Mouse (Mus musculus) limb, embryonic 13.5 days (tissue): ENCODE data around the gene Stoml2. TPM values are rescaled to one million over a fixed set of nuclear protein-coding genes. Genes with fewer than 3 reads are reported as not detected.
A peak's percentile ranks its signal among the peaks of the same experiment; 100 is the strongest.
"Not testable (repeated sequence)": the region's sequence is repeated elsewhere in the genome, so short reads cannot be mapped to it uniquely, and the experiment has no call there.

Experiments
- ATAC-seq: fragments of 200-750 bp; cut with Nextera tagmentation; 2 replicates; pipeline ENCODE4 v1.8.0; 2017; ENCODE audit warnings: low read depth, moderate number of reproducible peaks, moderate TSS enrichment; ENCODE audit not compliant: low FRiP score
- H3K27ac ChIP-seq: fragments of 300-500 bp; sonication (generic); 2 replicates; pipeline ENCODE4 v1.5.1; 2015; ENCODE audit warnings: inconsistent platforms, mild to moderate bottlenecking, moderate library complexity
- H3K27me3 ChIP-seq: fragments of 300-500 bp; sonication (generic); 2 replicates; pipeline ENCODE4 v1.6.1; 2015; ENCODE audit warnings: mild to moderate bottlenecking, inconsistent platforms
- H3K36me3 ChIP-seq: fragments of 300-500 bp; sonication (generic); 2 replicates; pipeline ENCODE4 v1.6.1; 2015; ENCODE audit warnings: inconsistent platforms, mild to moderate bottlenecking, moderate library complexity
- H3K4me1 ChIP-seq: fragments of 300-500 bp; sonication (generic); 2 replicates; pipeline ENCODE4 v1.6.1; 2015; ENCODE audit warnings: inconsistent platforms
- H3K4me2 ChIP-seq: fragments of 300-500 bp; sonication (generic); replicated peaks from 2 replicates; pipeline ENCODE4 v1.6.1; 2015; ENCODE audit warnings: inconsistent platforms, mild to moderate bottlenecking, moderate library complexity
- H3K4me3 ChIP-seq: fragments of 300-500 bp; sonication (generic); 2 replicates; pipeline ENCODE4 v1.5.1; 2015; ENCODE audit warnings: moderate library complexity, mild to moderate bottlenecking, inconsistent platforms
- H3K9ac ChIP-seq: fragments of 300-500 bp; sonication (generic); 2 replicates; pipeline ENCODE4 v1.6.1; 2015; ENCODE audit warnings: mild to moderate bottlenecking, inconsistent platforms
- H3K9me3 ChIP-seq: fragments of 300-500 bp; sonication (generic); 2 replicates; pipeline ENCODE4 v1.6.1; 2016; ENCODE audit warnings: inconsistent platforms
- WGBS: fragments of 180-500 bp; shearing (Covaris S2); methylation state at CpG from one replicate; pipeline ENCODE4 v1.1.7; 2015; 5-methylcytosine and 5-hydroxymethylcytosine counted together
- polyA plus RNA-seq: library from polyadenylated mRNA; unstranded; fragments of >200 nt; fragmentation: Nextera tagmentation; extraction: Ambion mirVana; gene quantifications from 2 replicates; pipeline ENCODE4 v1.2.1, GENCODE M21; 2015

The Stoml2 gene
- polyA plus RNA-seq, 1 experiment from 2014 or later, result 343 TPM

DNA sequence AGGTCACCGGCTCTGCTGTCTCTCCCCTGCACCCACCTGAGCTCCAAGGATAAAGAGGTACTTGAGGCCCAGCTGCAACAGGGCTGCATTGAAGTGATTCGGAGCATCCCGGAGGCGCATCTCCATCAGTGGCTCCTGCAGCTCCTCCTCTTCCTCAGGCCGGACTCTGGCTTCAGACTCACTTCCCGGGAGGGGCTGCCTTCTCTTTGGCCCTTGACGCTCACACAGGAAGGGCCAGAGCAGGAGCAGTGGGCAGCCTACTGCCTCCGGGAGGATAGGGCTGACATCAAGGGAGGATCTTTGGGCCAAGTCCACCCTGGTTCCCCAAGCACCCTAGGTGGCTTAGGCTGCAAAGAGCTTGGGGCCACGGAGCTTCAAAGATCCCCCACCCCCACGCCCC lies 12.3 kb downstream of the Stoml2 start:
- 91% methylated on average over 10 of the region's 10 CpGs for WGBS
- no peak overlapping the region for H3K9ac ChIP-seq
- no peak overlapping the region for H3K27ac ChIP-seq
- no peak for ATAC-seq
- no peak overlapping the region for H3K4me2 ChIP-seq
- peaks cover 75% of the 10 kb centered on the region for H3K36me3 ChIP-seq
- no peaks in the 10 kb centered on the region for H3K27me3 ChIP-seq
- H3K4me3 ChIP-seq, result no peak overlapping the region
- no peaks in the 10 kb centered on the region; the same call in 1 of the 2 replicates for H3K4me1 ChIP-seq
- no peaks in the 10 kb centered on the region for H3K9me3 ChIP-seq

DNA sequence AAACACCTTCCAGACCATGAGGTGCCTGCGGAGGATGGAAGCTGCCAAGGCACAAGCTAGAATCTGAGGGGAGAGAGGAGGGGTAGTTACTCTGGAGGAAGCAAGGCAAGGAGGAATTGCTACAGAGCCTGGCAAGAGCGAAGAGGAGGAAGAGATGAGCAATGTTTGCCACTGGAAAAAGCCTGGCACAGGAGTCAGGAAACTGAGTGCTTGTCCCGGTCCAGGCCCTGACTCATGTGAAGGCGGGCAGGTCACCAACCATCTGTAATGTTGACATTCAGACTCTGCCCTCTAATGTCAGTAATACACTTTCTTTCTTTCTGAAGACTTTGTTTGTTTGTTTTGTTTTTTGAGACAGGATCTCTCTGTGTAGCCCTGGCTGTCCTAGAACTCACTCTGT lies 13.4 kb downstream of the Stoml2 start:
- no peak overlapping the region for H3K9ac ChIP-seq
- no peak for ATAC-seq
- H3K4me1 ChIP-seq, result no peaks in the 10 kb centered on the region
- peaks cover 65% of the 10 kb centered on the region for H3K36me3 ChIP-seq
- H3K27ac ChIP-seq, result no peak overlapping the region
- H3K27me3 ChIP-seq, result no peaks in the 10 kb centered on the region
- H3K4me2 ChIP-seq, result no peak overlapping the region
- no peak overlapping the region for H3K4me3 ChIP-seq
- WGBS, result 88% methylated on average over 4 of the region's 4 CpGs
- no peaks in the 10 kb centered on the region for H3K9me3 ChIP-seq

DNA sequence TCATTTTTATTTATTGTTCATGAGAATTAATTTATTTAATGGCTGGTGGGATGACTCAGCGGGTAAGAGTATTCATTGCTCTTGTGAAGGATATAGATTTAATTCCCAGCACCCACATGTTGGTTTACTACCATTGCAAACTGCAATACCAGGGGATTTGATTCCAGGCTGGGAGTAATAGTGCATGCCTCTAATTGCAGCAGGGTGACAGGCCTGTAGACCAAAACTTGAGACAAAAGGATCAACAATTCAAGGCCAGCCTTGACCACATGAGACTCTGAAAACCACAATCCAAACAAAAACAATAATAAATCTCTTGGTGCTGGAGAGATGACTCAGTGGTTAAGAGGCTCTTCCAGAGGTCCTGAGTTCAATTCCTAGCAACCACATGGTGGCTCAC lies 19.4 kb downstream of the Stoml2 start:
- H3K4me3 ChIP-seq, result no peak overlapping the region
- no peak overlapping the region for H3K27ac ChIP-seq
- no peaks in the 10 kb centered on the region for H3K9me3 ChIP-seq
- WGBS, result 96% methylated on average over 1 of the region's 1 CpGs
- H3K4me1 ChIP-seq, result peaks cover 14% of the 10 kb centered on the region; the same call in 1 of the 2 replicates
- no peaks in the 10 kb centered on the region for H3K27me3 ChIP-seq
- no peak for ATAC-seq
- H3K36me3 ChIP-seq, result peaks cover 5% of the 10 kb centered on the region
- no peak overlapping the region for H3K4me2 ChIP-seq
- H3K9ac ChIP-seq, result no peak overlapping the region

DNA sequence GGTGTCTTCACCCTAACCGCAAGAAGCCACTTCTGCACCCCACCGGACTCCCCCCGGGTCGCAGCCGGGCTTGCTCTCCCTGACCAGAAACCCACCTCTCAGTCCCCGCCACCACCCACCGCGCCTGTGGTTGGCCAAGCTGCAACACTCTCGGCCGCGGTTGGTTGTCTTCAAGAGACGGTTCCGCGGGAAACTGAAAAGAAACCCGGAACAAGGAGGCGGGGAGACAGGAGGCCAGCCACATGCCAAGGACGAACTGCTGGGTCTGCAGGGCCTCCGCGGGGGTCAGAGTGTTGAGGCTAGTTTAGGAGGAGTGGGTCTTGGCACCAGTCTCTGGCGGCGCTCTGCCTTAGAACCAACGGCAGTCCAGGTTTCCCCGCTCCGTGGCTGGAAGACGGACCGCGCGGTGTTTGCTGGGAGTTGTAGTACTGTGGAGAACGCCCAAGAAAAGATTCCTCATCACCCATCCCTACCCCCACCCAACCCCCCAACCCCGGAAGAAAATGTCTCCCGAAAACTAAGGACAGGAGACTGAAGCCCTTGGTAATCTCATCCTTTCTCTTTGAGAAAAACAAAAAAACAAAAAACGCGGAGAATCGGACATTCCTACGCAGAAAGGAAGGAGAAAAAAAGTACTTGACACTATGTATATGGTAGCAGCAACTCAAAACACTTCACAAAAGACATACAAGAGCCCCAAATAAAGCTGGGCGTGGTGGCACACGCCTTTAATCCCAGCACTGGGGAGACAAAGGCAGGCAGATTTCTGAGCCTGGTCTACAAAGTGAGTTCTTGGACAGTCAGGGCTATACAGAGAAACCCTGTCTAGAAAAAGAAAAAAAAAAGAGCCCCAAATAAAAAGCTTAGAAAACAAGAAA lies 21.1 kb downstream of the Stoml2 start, which contains the start of gene Fancg:
Gene Fancg (minus strand): TSS at position 346 of the 878 bp plus-strand sequence.
- Histone ChIP-seq H3K27me3 (no peaks in the 10 kb centered on the region), H3K4me3 (peak within 1 kb of the TSS; percentile 72), H3K9me3 (no peaks in the 10 kb centered on the region), H3K4me1 (peaks cover 14% of the 10 kb centered on the region; the same call in 1 of the 2 replicates), H3K9ac (peak within 1 kb of the TSS; percentile 73), H3K27ac (no peak within 1 kb of the TSS; the same call in 1 of the 2 replicates), H3K36me3 (peaks cover 8% of the 10 kb centered on the region), H3K4me2 (peak within 1 kb of the TSS; percentile 81)
- under 1% methylated on average over 37 of the region's 37 CpGs for WGBS
- peak; percentile 95 for ATAC-seq

DNA sequence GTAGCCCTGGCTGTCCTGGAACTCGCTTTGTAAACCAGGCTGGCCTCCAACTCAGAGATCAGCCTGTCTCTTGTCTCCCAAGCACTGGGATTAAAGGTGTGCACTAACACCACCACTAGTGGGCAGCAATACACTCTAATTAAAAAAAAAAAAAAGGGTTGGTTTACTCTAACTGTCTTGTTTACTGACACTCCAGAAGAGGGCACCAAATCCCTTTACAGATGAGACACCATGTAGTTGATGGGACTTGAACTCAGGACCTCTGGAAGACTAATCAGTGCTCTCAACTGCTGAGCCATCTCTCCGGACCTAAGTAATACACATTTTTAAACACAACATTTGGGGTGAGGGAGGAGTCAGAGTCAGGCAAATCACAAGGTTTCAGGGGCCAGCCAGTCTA lies 25.7 kb downstream of the Stoml2 start:
- no peak overlapping the region for H3K27ac ChIP-seq
- H3K4me1 ChIP-seq, result peaks cover 14% of the 10 kb centered on the region; the same call in 1 of the 2 replicates
- no peak overlapping the region for H3K9ac ChIP-seq
- no peak overlapping the region for H3K4me2 ChIP-seq
- H3K27me3 ChIP-seq, result no peaks in the 10 kb centered on the region
- ATAC-seq, result no peak
- peaks cover 15% of the 10 kb centered on the region for H3K36me3 ChIP-seq
- no peak overlapping the region for H3K4me3 ChIP-seq
- H3K9me3 ChIP-seq, result no peaks in the 10 kb centered on the region
- WGBS, result 61% methylated on average over 2 of the region's 2 CpGs

DNA sequence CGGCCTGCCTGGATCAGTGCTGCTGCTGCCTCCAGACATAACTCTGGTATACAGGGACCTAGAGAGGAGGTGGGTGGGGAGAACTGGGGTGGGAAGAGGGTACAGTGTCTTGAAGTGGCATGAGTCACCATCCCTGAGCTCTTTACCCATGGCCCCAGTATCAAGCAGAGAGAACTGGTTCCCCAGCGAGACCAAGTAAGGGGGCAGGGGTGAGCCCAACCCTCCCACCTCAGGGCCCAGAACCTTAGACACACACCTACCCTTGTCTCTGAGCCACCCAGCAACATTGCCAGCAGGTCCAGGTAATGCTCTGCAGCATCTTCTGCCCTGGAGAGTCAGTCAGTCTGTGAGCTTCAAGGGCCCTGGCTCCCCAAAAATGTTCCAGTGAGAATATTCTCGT lies 26.6 kb downstream of the Stoml2 start:
- Histone ChIP-seq H3K27me3 (no peaks in the 10 kb centered on the region), H3K27ac (no peak overlapping the region), H3K4me2 (no peak overlapping the region), H3K4me3 (no peak overlapping the region), H3K9ac (no peak overlapping the region), H3K9me3 (no peaks in the 10 kb centered on the region), H3K4me1 (peaks cover 14% of the 10 kb centered on the region; the same call in 1 of the 2 replicates), H3K36me3 (peaks cover 15% of the 10 kb centered on the region)
- 85% methylated on average over 3 of the region's 3 CpGs for WGBS
- no peak for ATAC-seq

DNA sequence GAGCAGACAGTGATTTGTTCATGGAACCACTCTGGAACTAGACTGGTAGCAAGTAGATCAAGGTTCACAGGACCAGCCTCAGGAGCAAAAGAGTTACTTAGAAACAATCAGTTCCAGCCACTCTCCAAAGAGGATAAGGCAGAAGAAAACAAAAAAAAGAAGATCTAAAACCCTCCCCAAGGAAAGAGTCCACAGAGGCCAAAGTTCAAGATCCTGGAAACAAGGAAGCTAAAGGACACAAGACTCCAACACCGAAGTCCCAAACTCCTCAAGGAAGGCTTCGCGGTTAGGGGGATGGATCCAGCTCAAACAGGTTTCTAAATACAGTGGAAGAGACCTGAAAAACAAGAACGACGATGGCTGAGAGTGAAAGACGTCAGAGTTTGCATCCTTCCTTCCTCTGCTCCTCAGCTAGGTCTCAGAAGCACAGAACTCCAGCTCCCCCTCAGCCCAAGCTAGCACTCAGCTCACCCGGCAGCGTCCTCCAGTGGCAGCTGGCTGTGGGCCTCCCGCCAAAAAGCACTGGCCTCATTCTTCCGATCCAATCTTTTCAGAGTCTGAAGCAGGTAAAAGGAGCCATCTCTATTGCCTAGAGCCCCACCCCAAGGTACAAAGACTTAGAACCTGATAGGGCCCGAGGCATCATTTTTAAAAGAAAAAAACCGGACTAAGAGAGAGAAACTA lies 28.6 kb downstream of the Stoml2 start:
- Histone ChIP-seq H3K4me3 (no peak overlapping the region), H3K9ac (no peak overlapping the region), H3K27me3 (no peaks in the 10 kb centered on the region), H3K4me1 (peaks cover 13% of the 10 kb centered on the region), H3K27ac (no peak overlapping the region), H3K4me2 (no peak overlapping the region), H3K36me3 (peaks cover 15% of the 10 kb centered on the region), H3K9me3 (no peaks in the 10 kb centered on the region)
- WGBS, result 79% methylated on average over 12 of the region's 12 CpGs
- ATAC-seq, result no peak

DNA sequence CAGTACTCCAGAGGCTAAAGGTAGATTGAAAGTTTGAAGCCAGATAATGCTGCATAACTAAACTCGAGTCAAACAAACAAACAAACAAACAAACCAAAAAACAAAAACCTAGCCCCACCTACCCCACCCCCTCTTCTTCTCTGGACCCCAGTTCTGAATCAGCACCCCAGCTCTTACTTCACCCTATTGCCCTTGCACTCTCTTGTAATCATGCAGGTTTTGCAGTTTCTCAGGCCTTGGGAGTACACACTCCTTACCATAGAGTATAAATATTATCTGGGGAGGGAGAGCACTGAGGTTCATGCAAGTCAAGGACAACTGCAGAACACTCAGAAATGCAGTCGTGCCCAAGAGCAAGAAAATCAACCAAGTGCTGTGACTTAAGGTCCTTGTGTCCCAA lies 30.2 kb downstream of the Stoml2 start:
- H3K4me2 ChIP-seq, result no peak overlapping the region
- H3K27ac ChIP-seq, result peak overlapping the region; percentile 84; the same call in 1 of the 2 replicates
- no peak for ATAC-seq
- H3K9ac ChIP-seq, result no peak overlapping the region
- H3K36me3 ChIP-seq, result peaks cover 18% of the 10 kb centered on the region; the same call in 1 of the 2 replicates
- no peaks in the 10 kb centered on the region for H3K9me3 ChIP-seq
- no peak overlapping the region for H3K4me3 ChIP-seq
- H3K4me1 ChIP-seq, result peaks cover 23% of the 10 kb centered on the region
- H3K27me3 ChIP-seq, result no peaks in the 10 kb centered on the region
- 87% methylated on average over 2 of the region's 2 CpGs for WGBS

DNA sequence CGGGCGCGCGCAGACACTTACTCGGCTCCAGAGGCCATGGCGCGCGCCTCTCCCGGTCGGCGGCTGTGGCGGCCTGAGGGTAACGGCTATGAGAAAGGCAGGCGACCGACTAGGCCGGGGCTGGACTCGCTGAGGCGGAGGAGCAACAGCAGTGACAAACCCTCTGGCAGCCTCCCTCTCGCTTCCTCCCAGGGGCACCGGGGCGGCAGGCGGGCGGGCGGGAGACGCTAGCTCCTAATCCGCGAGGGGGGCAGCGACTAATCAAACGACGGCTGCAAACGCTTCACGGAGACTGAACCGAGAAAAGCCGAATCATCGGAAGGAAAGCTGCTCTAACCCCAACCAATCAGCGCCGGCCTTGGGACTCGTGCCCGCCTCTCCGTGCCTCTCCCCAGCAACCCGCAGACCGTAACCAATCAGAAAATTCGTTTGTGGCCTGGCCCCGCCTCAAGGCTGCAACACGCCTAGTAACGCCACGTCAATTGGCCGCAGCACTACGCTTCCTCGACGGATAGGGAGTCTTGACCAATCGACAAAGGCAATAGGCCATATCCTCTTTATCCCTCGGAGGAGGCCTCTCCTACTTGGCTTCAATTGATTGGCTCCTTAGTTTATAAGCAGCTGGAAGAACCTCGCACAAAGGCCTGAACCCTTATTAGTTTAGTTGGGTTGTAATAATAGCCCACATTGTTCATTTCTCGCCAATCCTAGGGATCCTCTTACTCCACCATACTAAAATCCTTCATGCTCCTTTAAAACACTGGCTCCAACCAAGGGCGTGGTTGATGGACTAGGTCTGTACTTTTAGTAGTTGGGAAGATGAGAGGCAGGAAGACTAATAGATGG lies 31.1 kb downstream of the Stoml2 start, which contains the start of gene Vcp:
Gene Vcp (minus strand): TSS at position 367 of the 846 bp plus-strand sequence.
- ATAC-seq, result peak; percentile 99
- Histone ChIP-seq H3K4me3 (peak within 1 kb of the TSS; percentile 97), H3K9ac (peak within 1 kb of the TSS; percentile 98), H3K4me2 (peak within 1 kb of the TSS; percentile 92), H3K27ac (peak within 1 kb of the TSS; percentile 99), H3K36me3 (peaks cover 27% of the 10 kb centered on the region), H3K4me1 (peaks cover 23% of the 10 kb centered on the region)
- not testable (repeated sequence) for H3K9me3 ChIP-seq, H3K27me3 ChIP-seq
- WGBS, result under 1% methylated on average over 50 of the region's 56 CpGs

DNA sequence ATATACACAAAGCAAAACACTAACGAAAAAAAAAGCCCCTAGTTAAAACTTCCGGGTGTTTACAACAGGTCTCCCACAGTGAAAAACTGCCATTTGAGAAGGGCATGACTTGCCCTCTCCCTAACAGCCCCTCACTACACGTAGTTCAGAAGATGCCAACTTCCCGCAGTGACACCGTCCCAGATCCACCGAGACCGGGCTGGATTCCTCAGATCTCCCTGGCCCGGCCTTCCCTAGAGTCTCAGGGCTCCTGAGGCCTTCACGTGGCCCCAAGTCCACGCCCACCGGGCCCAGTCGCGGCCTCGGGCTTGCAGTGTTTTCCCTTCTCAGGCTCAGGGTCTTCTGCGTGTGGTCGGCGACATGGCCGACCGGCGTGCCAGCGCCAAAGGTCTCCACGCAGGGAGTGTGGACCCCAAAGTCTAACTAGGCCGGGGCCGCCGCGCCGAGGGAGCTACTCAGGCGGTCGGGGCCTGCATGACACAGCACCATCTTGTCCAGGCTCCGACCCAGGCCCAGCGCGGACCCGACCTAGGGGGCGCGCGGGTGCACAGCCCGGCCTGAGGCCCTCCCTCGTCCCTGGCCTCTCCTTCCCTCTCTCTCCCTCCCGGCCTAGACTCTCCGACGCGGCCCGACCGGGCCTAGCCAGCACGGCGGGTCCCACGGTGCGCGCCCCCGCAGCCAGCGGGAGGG lies 31.9 kb downstream of the Stoml2 start:
- Histone ChIP-seq H3K36me3 (peaks cover 35% of the 10 kb centered on the region), H3K4me2 (peak overlapping the region; percentile 92), H3K4me1 (peaks cover 23% of the 10 kb centered on the region), H3K27ac (peak overlapping the region; percentile 99), H3K27me3 (no peaks in the 10 kb centered on the region), H3K9me3 (no peaks in the 10 kb centered on the region), H3K9ac (peak overlapping the region; percentile 98), H3K4me3 (peak overlapping the region; percentile 97)
- ATAC-seq, result peak; percentile 79
- under 1% methylated on average over 42 of the region's 51 CpGs for WGBS

DNA sequence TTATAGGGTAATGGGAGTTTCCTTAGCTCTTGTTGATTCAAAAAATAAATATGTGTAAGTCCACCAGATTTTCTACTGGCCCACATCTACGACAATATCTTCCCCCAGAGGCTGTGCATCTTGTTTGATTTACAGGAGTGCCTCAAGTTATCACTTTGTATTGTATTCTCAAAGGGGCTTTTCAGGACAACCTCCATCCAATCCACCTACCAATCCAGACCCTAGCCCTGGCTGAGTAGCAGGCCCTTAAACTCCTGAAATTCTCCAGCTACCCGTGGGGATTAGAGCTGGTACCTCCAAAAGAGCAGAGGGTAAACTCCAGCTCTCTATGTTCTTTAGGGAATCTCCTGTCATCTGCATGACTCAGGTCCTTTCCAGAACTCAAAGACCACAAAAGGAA lies 33.5 kb downstream of the Stoml2 start:
- 75% methylated on average over 2 of the region's 2 CpGs for WGBS
- Histone ChIP-seq H3K27me3 (no peaks in the 10 kb centered on the region), H3K9ac (0 out of 2 replicates have a peak overlapping the region, but pooled peaks have one; percentile 43)

More for the DNA sequence above, 33.5 kb downstream of the Stoml2 start:
- no peak overlapping the region for H3K27ac ChIP-seq
- H3K9me3 ChIP-seq, result no peaks in the 10 kb centered on the region
- peak overlapping the region; percentile 97 for H3K4me3 ChIP-seq
- peaks cover 44% of the 10 kb centered on the region for H3K36me3 ChIP-seq
- peak overlapping the region; percentile 92 for H3K4me2 ChIP-seq
- peaks cover 23% of the 10 kb centered on the region for H3K4me1 ChIP-seq
- ATAC-seq, result no peak
